Mouse (Mus musculus) inflammation-experienced regulatory T-cells (primary cell): ENCODE measurements around the gene Brd3. TPM values are rescaled to one million over a fixed set of nuclear protein-coding genes. Genes with fewer than 3 reads are reported as not detected.

Experiments
- polyA plus RNA-seq, 2 experiments: library from polyadenylated mRNA; unstranded; fragments of 100-300 nt; shearing (Covaris generic); gene quantifications; one replicate each; pipeline ENCODE4 v1.2.1; 2017

The Brd3 gene
- polyA plus RNA-seq, result 10 to 100 TPM; 43.1 to 51.6 TPM

DNA sequence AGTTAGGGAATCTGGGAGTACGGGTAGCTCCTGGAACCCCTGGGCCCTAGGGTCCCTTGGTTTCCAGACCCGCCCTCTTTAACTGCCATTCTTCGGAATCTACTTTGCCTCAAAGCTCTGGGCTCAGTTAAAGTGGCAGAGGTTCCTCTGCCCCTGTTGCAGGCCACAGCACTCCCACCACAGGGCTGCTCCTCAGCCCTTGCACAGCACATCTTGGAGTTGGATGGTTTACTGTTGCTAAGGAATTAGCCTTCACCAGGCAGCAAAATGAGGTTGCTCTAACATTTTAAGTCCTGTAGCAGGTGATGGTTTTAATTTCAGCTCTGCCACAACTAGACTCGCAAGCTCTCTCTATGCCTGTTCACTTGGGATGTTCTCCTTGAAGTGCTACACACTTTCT is at the start of gene Brd3:
Brd3 (minus strand) TSS at position 101 of the 400 bp plus-strand sequence.

GRCm38 (mm10) chr2:27514639-27515328 is 7.3 kb upstream of the Brd3 start, which contains the start of gene Wdr5:
Gene Wdr5, plus strand, starts transcription at chr2:27515157.

DNA sequence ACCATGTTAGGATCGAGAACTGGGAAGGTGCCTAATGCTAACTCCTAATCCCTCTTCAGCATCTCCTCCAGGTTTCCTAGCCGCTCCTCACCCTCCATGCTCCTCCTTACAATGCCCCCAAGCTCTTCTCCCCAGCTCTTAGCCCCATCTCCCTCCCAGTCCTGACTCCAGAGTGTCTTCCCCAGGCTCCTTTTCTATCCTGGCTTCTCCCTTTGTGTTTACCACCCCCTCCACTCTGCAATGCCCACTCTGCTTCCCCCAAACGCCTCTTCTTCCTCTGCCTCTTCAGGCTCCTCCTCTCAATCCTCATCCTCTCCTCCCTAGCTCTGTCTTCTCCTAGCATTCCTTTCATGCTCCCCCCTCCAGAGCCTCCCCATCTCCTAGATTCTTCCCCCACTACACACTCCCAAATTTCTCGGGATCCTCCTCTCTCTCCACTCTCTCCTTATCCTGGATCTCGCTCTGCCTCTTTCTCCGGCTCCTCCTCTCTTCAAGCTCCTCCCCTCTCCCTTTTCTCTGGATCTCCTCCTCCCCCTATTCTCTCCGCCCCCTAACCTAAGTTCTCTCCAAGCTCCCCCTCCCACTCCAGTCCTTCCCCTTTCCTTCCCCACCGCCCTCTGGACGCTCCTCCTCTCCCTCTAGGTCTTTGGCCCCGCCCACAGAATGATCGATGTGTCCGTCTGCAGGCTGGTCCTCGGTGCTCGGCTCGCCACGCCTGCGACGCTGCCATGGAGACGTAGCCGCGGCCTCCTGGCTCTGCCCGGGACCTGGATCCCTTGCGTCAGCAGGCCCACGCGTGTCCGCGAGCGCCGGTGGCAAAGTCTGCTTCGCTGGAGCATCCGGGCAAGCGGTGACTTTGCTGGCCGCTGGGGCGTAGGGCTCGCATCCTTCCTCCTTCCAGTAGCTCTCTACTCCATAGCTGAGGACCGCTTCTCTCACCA is 65.4 kb downstream of the Brd3 start, which contains the start of gene Brd3os:
Brd3os (plus strand) TSS at position 558 of the 941 bp plus-strand sequence.

GRCm38 (mm10) chr2:27426855-27427457 is 80.5 kb downstream of the Brd3 start, which contains the start of gene Vav2:
Gene Vav2, minus strand, starts transcription at chr2:27427033.

Other genes starting within 250 kb of the Brd3 start
- 10 to 100 TPM in 1 of 2 experiments, 1 to 10 TPM in 1; 7.4 to 24.3 TPM for gene Vav2, start 80.6 kb downstream of the Brd3 start, polyA plus RNA-seq
- gene Brd3os, start 65.3 kb downstream of the Brd3 start, polyA plus RNA-seq, result under 1 TPM in 1 of 2 experiments, not detected in 1; 0.16 TPM
- gene Wdr5, start 7.5 kb upstream of the Brd3 start, polyA plus RNA-seq, result 10 to 100 TPM; 31.5 to 43.8 TPM
- gene Rxra, start 168.8 kb upstream of the Brd3 start, polyA plus RNA-seq, result 10 to 100 TPM; 13.9 to 19.1 TPM